Comparison of ENCODE assay signal across 14 mouse cellular contexts in genomic region chr8:84782680-84783079, GRCm38 (mm10). TPM values are rescaled to one million over a fixed set of nuclear protein-coding genes. Genes with fewer than 3 reads are reported as not detected.
DNase-seq lines count a peak whose midpoint lies in the region; ATAC-seq and TF ChIP-seq lines count a peak whose summit lies in the region.
"Had no signal": no experiment of that assay in that cellular context is flagged by ENCODE, and none has a peak within 500 bp of the region (broad histone marks: within the 10 kb centered on the region; RNA-seq: fewer than 3 reads in every experiment).

No protein-coding gene starts in this region.

- 29% methylated on average over 10 of the region's 10 CpGs for WGBS in cerebellum, adult 2 months
- 2% methylated on average over 10 of the region's 10 CpGs for WGBS in hindbrain, embryonic 10.5 days
- 16% methylated on average over 10 of the region's 10 CpGs for WGBS in hindbrain, embryonic 14.5 days
- WGBS in forebrain, embryonic 15.5 days: 26% methylated on average over 10 of the region's 10 CpGs

- H3K4me3 ChIP-seq in cerebellum, adult 2 months (replicated peaks; ENCODE audit: insufficient read depth, low read depth, low read length): no peak overlapping the region
- H3K4me3 ChIP-seq in hindbrain, embryonic 10.5 days: no peak overlapping the region
- H3K4me3 ChIP-seq in hindbrain, embryonic 14.5 days (replicated peaks; ENCODE audit: low read length): no peak overlapping the region
- H3K4me3 ChIP-seq in forebrain, embryonic 15.5 days: peak overlapping the region; percentile 32; the same call in 1 of the 2 replicates

- H3K4me2 ChIP-seq in hindbrain, embryonic 14.5 days (replicated peaks): no peak overlapping the region
- peak overlapping the region; percentile 59; the same call in 1 of the 2 replicates for H3K4me2 ChIP-seq in forebrain, embryonic 15.5 days (replicated peaks)

- no peak for ATAC-seq in hindbrain, embryonic 14.5 days (ENCODE audit: low FRiP score)
- no peak for ATAC-seq in forebrain, embryonic 15.5 days (replicated peaks)

- H3K36me3 ChIP-seq in hindbrain, embryonic 10.5 days: no peaks in the 10 kb centered on the region
- no peaks in the 10 kb centered on the region for H3K36me3 ChIP-seq in hindbrain, embryonic 14.5 days (replicated peaks; ENCODE audit: control insufficient read depth, insufficient read depth)
- H3K36me3 ChIP-seq in forebrain, embryonic 15.5 days: no peaks in the 10 kb centered on the region

- peaks cover 67% of the 10 kb centered on the region for H3K4me1 ChIP-seq in cerebellum, adult 2 months (ENCODE audit: control insufficient read depth, insufficient read depth, low read length)
- H3K4me1 ChIP-seq in hindbrain, embryonic 10.5 days (replicated peaks): peaks cover 4% of the 10 kb centered on the region
- H3K4me1 ChIP-seq in hindbrain, embryonic 14.5 days (replicated peaks; ENCODE audit: control insufficient read depth, insufficient read depth, low read length): peaks cover 32% of the 10 kb centered on the region
- peaks cover 95% of the 10 kb centered on the region for H3K4me1 ChIP-seq in forebrain, embryonic 15.5 days

- no peak for TF ChIP-seq POLR2A in cerebellum, adult 2 months (IDR thresholded peaks at IDR 0.05; ENCODE audit: borderline replicate concordance, insufficient read depth, low read length)

- H3K27ac ChIP-seq in cerebellum, adult 2 months (ENCODE audit: insufficient read depth, low read length): peak overlapping the region; percentile 80
- no peak overlapping the region for H3K27ac ChIP-seq in hindbrain, embryonic 10.5 days
- H3K27ac ChIP-seq in hindbrain, embryonic 14.5 days: no peak overlapping the region
- peak overlapping the region; percentile 97 for H3K27ac ChIP-seq in forebrain, embryonic 15.5 days (replicated peaks)

- H3K27me3 ChIP-seq in cerebellum, adult 2 months (ENCODE audit: control insufficient read depth, insufficient read depth, low read length): no peaks in the 10 kb centered on the region
- H3K27me3 ChIP-seq in hindbrain, embryonic 10.5 days (ENCODE audit: insufficient read depth, poor library complexity, severe bottlenecking): peaks cover 100% of the 10 kb centered on the region
- H3K27me3 ChIP-seq in hindbrain, embryonic 14.5 days (ENCODE audit: control insufficient read depth, insufficient read depth, low read length): peaks cover 93% of the 10 kb centered on the region
- H3K27me3 ChIP-seq in forebrain, embryonic 15.5 days: peaks cover 17% of the 10 kb centered on the region

- DNase-seq in cerebellum, adult 2 months: peak; percentile 66 to 67
- DNase-seq in cerebellum, adult 11 months: no peak
- peak; percentile 45 for DNase-seq in hindbrain, embryonic 10.5 days (ENCODE audit: low spot score)
- DNase-seq in hindbrain, embryonic 14.5 days (ENCODE audit: low spot score): no peak
- DNase-seq in adipocyte (ENCODE audit: low spot score) (peak; percentile 90), MN1 (ENCODE audit: low spot score) (no peak)
- DNase-seq in urinary bladder, postnatal 14 days (ENCODE audit: low spot score): no peak
- DNase-seq: B cell, adult 2 months; heart, postnatal 4 days; kidney, adult 9 months; right cerebral cortex, postnatal 4 days; thymus, postnatal 4 days had no signal

- no peak overlapping the region for H3K9ac ChIP-seq in hindbrain, embryonic 14.5 days
- peak overlapping the region; percentile 65 for H3K9ac ChIP-seq in forebrain, embryonic 15.5 days (replicated peaks)

- TF ChIP-seq CTCF in cerebellum, adult 2 months (IDR thresholded peaks at IDR 0.05; ENCODE audit: borderline replicate concordance, insufficient read depth, low read depth, low read length): no peak

- no peaks in the 10 kb centered on the region for H3K9me3 ChIP-seq in hindbrain, embryonic 10.5 days
- no peaks in the 10 kb centered on the region for H3K9me3 ChIP-seq in hindbrain, embryonic 14.5 days (ENCODE audit: control insufficient read depth, low read length)
- H3K9me3 ChIP-seq in forebrain, embryonic 15.5 days: no peaks in the 10 kb centered on the region

RNA-seq across cellular contexts. Expression of gene Nfix, which starts 17.5 kb away (rescaled TPM):
- 98.5 and 105 TPM in 2 replicates for polyA plus RNA-seq in cerebellum, adult 2 months (2012; rRNA removed)
- polyA plus RNA-seq in hindbrain, embryonic 10.5 days (2016; fragmentation: Nextera tagmentation; extraction: Ambion mirVana): 0.07 and 0.29 TPM in 2 replicates
- polyA plus RNA-seq in hindbrain, embryonic 14.5 days (2014; fragmentation: Nextera tagmentation; extraction: Ambion mirVana): 78.8 and 82.4 TPM in 2 replicates
- polyA plus RNA-seq in forebrain, embryonic 15.5 days (2015; fragmentation: Nextera tagmentation; extraction: Ambion mirVana): 413 and 445 TPM in 2 replicates

RNA-seq across cellular contexts. Expression of gene Dand5, which starts 39.9 kb away (rescaled TPM):
- polyA plus RNA-seq in cerebellum, adult 2 months (2012; rRNA removed): 16.1 and 16.2 TPM in 2 replicates
- polyA plus RNA-seq in hindbrain, embryonic 10.5 days (2016; fragmentation: Nextera tagmentation; extraction: Ambion mirVana): 3.8 and 5.5 TPM in 2 replicates
- 13.5 and 14.6 TPM in 2 replicates for polyA plus RNA-seq in hindbrain, embryonic 14.5 days (2014; fragmentation: Nextera tagmentation; extraction: Ambion mirVana)
- 8.1 and 8.9 TPM in 2 replicates for polyA plus RNA-seq in forebrain, embryonic 15.5 days (2015; fragmentation: Nextera tagmentation; extraction: Ambion mirVana)

RNA-seq across cellular contexts. Expression of gene Gadd45gip1, which starts 48.6 kb away (rescaled TPM):
- polyA plus RNA-seq in cerebellum, adult 2 months (2012; rRNA removed): 45.3 and 45.5 TPM in 2 replicates
- polyA plus RNA-seq in hindbrain, embryonic 10.5 days (2016; fragmentation: Nextera tagmentation; extraction: Ambion mirVana): 43.7 and 45.8 TPM in 2 replicates
- polyA plus RNA-seq in hindbrain, embryonic 14.5 days (2014; fragmentation: Nextera tagmentation; extraction: Ambion mirVana): 35.0 and 37.4 TPM in 2 replicates
- polyA plus RNA-seq in forebrain, embryonic 15.5 days (2015; fragmentation: Nextera tagmentation; extraction: Ambion mirVana): 36.3 and 39.9 TPM in 2 replicates

RNA-seq across cellular contexts. Expression of gene Rad23a, which starts 57.8 kb away (rescaled TPM):
- 117 and 120 TPM in 2 replicates for polyA plus RNA-seq in cerebellum, adult 2 months (2012; rRNA removed)
- polyA plus RNA-seq in hindbrain, embryonic 10.5 days (2016; fragmentation: Nextera tagmentation; extraction: Ambion mirVana): 115 TPM in 2 replicates
- 75.7 and 81.1 TPM in 2 replicates for polyA plus RNA-seq in hindbrain, embryonic 14.5 days (2014; fragmentation: Nextera tagmentation; extraction: Ambion mirVana)
- 82.1 and 85.1 TPM in 2 replicates for polyA plus RNA-seq in forebrain, embryonic 15.5 days (2015; fragmentation: Nextera tagmentation; extraction: Ambion mirVana)

RNA-seq across cellular contexts. Expression of gene G430095P16Rik, which starts 59.9 kb away (rescaled TPM):
- polyA plus RNA-seq in cerebellum, adult 2 months (2012; rRNA removed): 0.27 and 0.33 TPM in 2 replicates
- 0.54 and 1.9 TPM in 2 replicates for polyA plus RNA-seq in hindbrain, embryonic 10.5 days (2016; fragmentation: Nextera tagmentation; extraction: Ambion mirVana)
- polyA plus RNA-seq in hindbrain, embryonic 14.5 days (2014; fragmentation: Nextera tagmentation; extraction: Ambion mirVana): 0.55 and 0.71 TPM in 2 replicates
- polyA plus RNA-seq in forebrain, embryonic 15.5 days (2015; fragmentation: Nextera tagmentation; extraction: Ambion mirVana): 2.7 TPM in 2 replicates
- polyA plus RNA-seq: liver, adult 2 months had no signal

Comparison
In these comparisons a context has a peak if more than half of its experiments do, and no peak if none do; other contexts are left out.
1. DNase-seq: peak in cerebellum, adult 2 months (2 of 2), hindbrain, embryonic 10.5 days (single experiment) and adipocyte (single experiment); none in cerebellum, adult 11 months (single experiment), hindbrain, embryonic 14.5 days (single experiment), urinary bladder, postnatal 14 days (single experiment) and MN1 (single experiment).
2. RNA of gene Nfix, which starts 17.5 kb away (polyA plus RNA-seq): 413 to 445 TPM in forebrain, embryonic 15.5 days, 98.5 to 105 TPM in cerebellum, adult 2 months and 78.8 to 82.4 TPM in hindbrain, embryonic 14.5 days; 0.07 to 0.29 TPM in hindbrain, embryonic 10.5 days; every median in the first group is over 10 times any median in the second.
3. H3K27ac ChIP-seq: peak in cerebellum, adult 2 months (single experiment) and forebrain, embryonic 15.5 days (single experiment); none in hindbrain, embryonic 10.5 days (single experiment) and hindbrain, embryonic 14.5 days (single experiment).